Mouse (Mus musculus) heart, embryonic 13.5 days (tissue): Measurements from ENCODE around the gene Arid3c. TPM values are rescaled to one million over a fixed set of nuclear protein-coding genes. Genes with fewer than 3 reads are reported as not detected.

Source experiments
- ATAC-seq: fragments of 200-750 bp; cut with Nextera tagmentation; 2 replicates; pipeline ENCODE4 v1.8.0; 2017; ENCODE audit warnings: moderate TSS enrichment; ENCODE audit not compliant: insufficient number of reproducible peaks, low FRiP score, low TSS enrichment; ENCODE audit errors: extremely low read depth
- H3K27ac ChIP-seq: fragments of 300-500 bp; sonication (generic); replicated peaks from 2 replicates; pipeline ENCODE4 v1.5.1; 2015; ENCODE audit warnings: moderate library complexity, mild to moderate bottlenecking, inconsistent platforms
- H3K27me3 ChIP-seq: fragments of 300-500 bp; sonication (generic); replicated peaks from 2 replicates; pipeline ENCODE4 v1.6.1; 2015; ENCODE audit warnings: mild to moderate bottlenecking, inconsistent platforms
- H3K36me3 ChIP-seq: fragments of 300-500 bp; sonication (generic); 2 replicates; pipeline ENCODE4 v1.6.1; 2015; ENCODE audit warnings: mild to moderate bottlenecking, inconsistent platforms
- H3K4me1 ChIP-seq: fragments of 300-500 bp; sonication (generic); 2 replicates; pipeline ENCODE4 v1.6.1; 2015; ENCODE audit warnings: inconsistent platforms
- H3K4me2 ChIP-seq: fragments of 300-500 bp; sonication (generic); 2 replicates; pipeline ENCODE4 v1.6.1; 2015; ENCODE audit warnings: inconsistent platforms, mild to moderate bottlenecking, moderate library complexity
- H3K4me3 ChIP-seq: fragments of 300-500 bp; sonication (generic); 2 replicates; pipeline ENCODE4 v1.5.1; 2015; ENCODE audit warnings: moderate library complexity, mild to moderate bottlenecking, inconsistent platforms
- H3K9ac ChIP-seq: fragments of 300-500 bp; sonication (generic); 2 replicates; pipeline ENCODE4 v1.6.1; 2015; ENCODE audit warnings: inconsistent platforms, mild to moderate bottlenecking, moderate library complexity
- H3K9me3 ChIP-seq: fragments of 300-500 bp; sonication (generic); 2 replicates; pipeline ENCODE4 v1.6.1; 2016; ENCODE audit warnings: inconsistent platforms
- WGBS: fragments of 180-500 bp; shearing (Covaris S2); methylation state at CpG from one replicate; pipeline ENCODE4 v1.1.7; 2015; ENCODE audit warnings: mixed read lengths; 5-methylcytosine and 5-hydroxymethylcytosine counted together
- polyA plus RNA-seq: library from polyadenylated mRNA; unstranded; fragments of >200 nt; fragmentation: Nextera tagmentation; extraction: Ambion mirVana; gene quantifications from 2 replicates; pipeline ENCODE4 v1.2.1, GENCODE M21; 2015

Gene Arid3c
- polyA plus RNA-seq, 1 experiment from 2014 or later, result not detected

GRCm38 (mm10) chr4:41760911-41761310 lies 30.0 kb upstream of the Arid3c start:
- Histone ChIP-seq H3K9me3 (no peaks in the 10 kb centered on the region), H3K4me1 (peaks cover 63% of the 10 kb centered on the region), H3K27ac (peak overlapping the region; percentile 98), H3K27me3 (no peaks in the 10 kb centered on the region), H3K4me3 (peak overlapping the region; percentile 58), H3K9ac (peak overlapping the region; percentile 84), H3K4me2 (peak overlapping the region; percentile 83), H3K36me3 (peaks cover 29% of the 10 kb centered on the region)
- no peak; the same call in 1 of the 2 replicates for ATAC-seq
- WGBS, result 67% methylated on average over 4 of the region's 4 CpGs

GRCm38 (mm10) chr4:41760288-41760721 lies 29.4 kb upstream of the Arid3c start:
- 2% methylated on average over 15 of the region's 15 CpGs for WGBS
- peak; percentile 87 for ATAC-seq
- H3K4me2 ChIP-seq, result peak overlapping the region; percentile 83

GRCm38 (mm10) chr4:41759656-41760287 lies 28.8 kb upstream of the Arid3c start:
- 15% methylated on average over 6 of the region's 6 CpGs for WGBS
- H3K4me3 ChIP-seq, result peak overlapping the region; percentile 58
- peaks cover 66% of the 10 kb centered on the region for H3K4me1 ChIP-seq
- no peaks in the 10 kb centered on the region for H3K27me3 ChIP-seq
- ATAC-seq, result peak; percentile 1; the same call in 1 of the 2 replicates
- peaks cover 24% of the 10 kb centered on the region for H3K36me3 ChIP-seq
- H3K4me2 ChIP-seq, result peak overlapping the region; percentile 83
- peak overlapping the region; percentile 84 for H3K9ac ChIP-seq
- no peaks in the 10 kb centered on the region for H3K9me3 ChIP-seq
- peak overlapping the region; percentile 98 for H3K27ac ChIP-seq

More at GRCm38 (mm10) chr4:41760288-41760721, 29.4 kb upstream of the Arid3c start:
- Histone ChIP-seq H3K4me3 (peak overlapping the region; percentile 58), H3K9ac (peak overlapping the region; percentile 84), H3K27ac (peak overlapping the region; percentile 98), H3K4me1 (peaks cover 63% of the 10 kb centered on the region), H3K9me3 (no peaks in the 10 kb centered on the region), H3K27me3 (no peaks in the 10 kb centered on the region), H3K36me3 (peaks cover 24% of the 10 kb centered on the region)

GRCm38 (mm10) chr4:41759206-41759605 lies 28.3 kb upstream of the Arid3c start:
- H3K36me3 ChIP-seq, result peaks cover 24% of the 10 kb centered on the region
- no peaks in the 10 kb centered on the region for H3K9me3 ChIP-seq
- H3K4me1 ChIP-seq, result peaks cover 72% of the 10 kb centered on the region
- H3K27ac ChIP-seq, result peak overlapping the region; percentile 98
- peak overlapping the region; percentile 84 for H3K9ac ChIP-seq
- ATAC-seq, result no peak
- peak overlapping the region; percentile 83 for H3K4me2 ChIP-seq
- H3K4me3 ChIP-seq, result no peak overlapping the region
- no peaks in the 10 kb centered on the region for H3K27me3 ChIP-seq
- WGBS, result 45% methylated on average over 9 of the region's 9 CpGs

GRCm38 (mm10) chr4:41758701-41759100 lies 27.8 kb upstream of the Arid3c start:
- Histone ChIP-seq H3K4me1 (peaks cover 70% of the 10 kb centered on the region), H3K27me3 (no peaks in the 10 kb centered on the region), H3K4me2 (no peak overlapping the region), H3K9ac (no peak overlapping the region), H3K27ac (peak overlapping the region; percentile 98), H3K4me3 (no peak overlapping the region), H3K9me3 (no peaks in the 10 kb centered on the region), H3K36me3 (peaks cover 24% of the 10 kb centered on the region)
- WGBS, result 90% methylated on average over 4 of the region's 4 CpGs
- no peak for ATAC-seq

GRCm38 (mm10) chr4:41758021-41758420 lies 27.1 kb upstream of the Arid3c start:
- H3K36me3 ChIP-seq, result peaks cover 24% of the 10 kb centered on the region
- no peaks in the 10 kb centered on the region for H3K27me3 ChIP-seq
- peak overlapping the region; percentile 4; the same call in 1 of the 2 replicates for H3K9ac ChIP-seq
- no peak overlapping the region for H3K4me3 ChIP-seq
- H3K27ac ChIP-seq, result no peak overlapping the region
- peaks cover 66% of the 10 kb centered on the region for H3K4me1 ChIP-seq
- no peak for ATAC-seq
- 81% methylated on average over 11 of the region's 11 CpGs for WGBS
- no peak overlapping the region for H3K4me2 ChIP-seq
- H3K9me3 ChIP-seq, result no peaks in the 10 kb centered on the region

- H3K4me2 ChIP-seq, result no peak overlapping the region
- no peak overlapping the region for H3K27ac ChIP-seq
- no peak overlapping the region for H3K4me3 ChIP-seq
- H3K4me1 ChIP-seq, result peaks cover 59% of the 10 kb centered on the region
- no peak for ATAC-seq
- no peaks in the 10 kb centered on the region for H3K9me3 ChIP-seq
- WGBS, result 82% methylated on average over 13 of the region's 13 CpGs
- no peaks in the 10 kb centered on the region for H3K27me3 ChIP-seq
- peaks cover 24% of the 10 kb centered on the region for H3K36me3 ChIP-seq
- H3K9ac ChIP-seq, result no peak overlapping the region
Measured at GRCm38 (mm10) chr4:41757321-41757720, 26.4 kb upstream of the Arid3c start.

GRCm38 (mm10) chr4:41756440-41756839 lies 25.5 kb upstream of the Arid3c start:
- Histone ChIP-seq H3K9ac (peak overlapping the region; percentile 87), H3K27ac (peak overlapping the region; percentile 94), H3K4me1 (peaks cover 50% of the 10 kb centered on the region), H3K36me3 (peaks cover 24% of the 10 kb centered on the region), H3K9me3 (no peaks in the 10 kb centered on the region), H3K4me2 (peak overlapping the region; percentile 78), H3K27me3 (no peaks in the 10 kb centered on the region), H3K4me3 (peak overlapping the region; percentile 76)
- WGBS, result 66% methylated on average over 8 of the region's 8 CpGs
- ATAC-seq, result no peak

GRCm38 (mm10) chr4:41755338-41756305 lies 24.7 kb upstream of the Arid3c start, which contains the start of gene Sigmar1:
Sigmar1 (minus strand) TSS chr4:41756157.
- under 1% methylated on average over 57 of the region's 57 CpGs for WGBS

GRCm38 (mm10) chr4:41754797-41755337 lies 23.9 kb upstream of the Arid3c start, which contains the start of gene Galt:
Galt (plus strand) TSS chr4:41755228.
- H3K27me3 ChIP-seq, result no peaks in the 10 kb centered on the region
- peak within 1 kb of the TSS; percentile 87 for H3K9ac ChIP-seq
- peak; percentile 52 for ATAC-seq
- H3K27ac ChIP-seq, result peak within 1 kb of the TSS; percentile 94
- peak within 1 kb of the TSS; percentile 76 for H3K4me3 ChIP-seq
- peak within 1 kb of the TSS; percentile 78 for H3K4me2 ChIP-seq
- WGBS, result 13% methylated on average over 14 of the region's 14 CpGs
- H3K9me3 ChIP-seq, result no peaks in the 10 kb centered on the region
- peaks cover 35% of the 10 kb centered on the region for H3K4me1 ChIP-seq
- peaks cover 24% of the 10 kb centered on the region for H3K36me3 ChIP-seq

More at GRCm38 (mm10) chr4:41755338-41756305, 24.7 kb upstream of the Arid3c start, which contains the start of gene Sigmar1:
- ATAC-seq, result peak; percentile 69
- peak within 1 kb of the TSS; percentile 87 for H3K9ac ChIP-seq
- H3K36me3 ChIP-seq, result peaks cover 24% of the 10 kb centered on the region
- no peaks in the 10 kb centered on the region for H3K27me3 ChIP-seq
- peak within 1 kb of the TSS; percentile 78 for H3K4me2 ChIP-seq
- H3K27ac ChIP-seq, result peak within 1 kb of the TSS; percentile 94
- no peaks in the 10 kb centered on the region for H3K9me3 ChIP-seq
- H3K4me3 ChIP-seq, result peak within 1 kb of the TSS; percentile 76
- peaks cover 42% of the 10 kb centered on the region for H3K4me1 ChIP-seq

GRCm38 (mm10) chr4:41745021-41745420 lies 14.1 kb upstream of the Arid3c start:
- H3K9me3 ChIP-seq, result peaks cover 13% of the 10 kb centered on the region
- no peak overlapping the region for H3K27ac ChIP-seq
- H3K4me3 ChIP-seq, result no peak overlapping the region
- no peaks in the 10 kb centered on the region; the same call in 1 of the 2 replicates for H3K27me3 ChIP-seq
- no peak overlapping the region for H3K4me2 ChIP-seq
- ATAC-seq, result no peak
- WGBS, result 52% methylated on average over 1 of the region's 1 CpGs
- H3K4me1 ChIP-seq, result peaks cover 10% of the 10 kb centered on the region
- H3K36me3 ChIP-seq, result peaks cover 31% of the 10 kb centered on the region
- no peak overlapping the region for H3K9ac ChIP-seq
